Mouse (Mus musculus): ENCODE results near the gene Nudcd2.

DNA sequence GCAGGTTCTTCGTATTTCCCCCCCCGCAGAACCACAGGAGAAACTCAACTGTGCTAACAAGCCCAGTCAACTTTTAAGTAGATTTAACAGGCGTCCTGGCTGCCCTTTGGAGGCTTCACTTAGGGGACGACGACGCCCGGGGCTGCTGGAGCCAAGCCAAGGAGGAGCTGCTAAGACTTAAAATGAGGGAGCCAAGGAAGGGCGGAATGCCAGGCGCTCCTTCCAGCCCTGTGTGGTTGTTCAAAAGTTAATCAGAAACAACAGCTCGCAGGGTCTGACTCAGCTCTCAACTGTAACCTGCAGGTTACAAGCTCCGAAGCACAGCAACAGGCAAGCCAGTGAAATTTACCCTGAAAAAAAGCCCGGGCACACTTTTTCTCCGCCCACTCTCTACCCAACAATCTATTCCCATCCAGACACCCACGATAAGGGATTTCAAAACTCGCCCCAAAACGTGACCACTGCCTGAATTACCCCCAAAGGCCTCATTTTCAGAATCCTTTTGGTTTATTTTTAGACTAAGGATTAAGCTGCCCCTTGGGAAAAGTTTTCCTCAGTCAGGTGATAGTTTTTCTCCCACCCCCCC, 40.0 kb upstream of the Nudcd2 start:
- TF ChIP-seq POLR2A (IDR thresholded peaks at IDR 0.05; ENCODE audit: extremely low read depth, insufficient read depth, low read length) (no peak), CTCF (IDR thresholded peaks at IDR 0.05; ENCODE audit: low read depth, low read length) (no peak)
